Comparison of ENCODE assay signal across 9 mouse cellular contexts in genomic region chr10:117796181-117796580, GRCm38 (mm10). TPM values are rescaled to one million over a fixed set of nuclear protein-coding genes. Genes with fewer than 3 reads are reported as not detected.
DNase-seq lines count a peak whose midpoint lies in the region; ATAC-seq and TF ChIP-seq lines count a peak whose summit lies in the region.
"Had no signal": no experiment of that assay in that cellular context is flagged by ENCODE, and none has a peak within 500 bp of the region (broad histone marks: within the 10 kb centered on the region; RNA-seq: fewer than 3 reads in every experiment).

No protein-coding gene starts in this region.

- peaks cover 6% of the 10 kb centered on the region; the same call in 1 of the 2 replicates for H3K4me1 ChIP-seq in kidney, adult 2 months (ENCODE audit: control insufficient read depth, insufficient read depth, low read length)
- peaks cover 15% of the 10 kb centered on the region for H3K4me1 ChIP-seq in embryonic facial prominence, embryonic 10.5 days
- H3K4me1 ChIP-seq in neural tube, embryonic 15.5 days = peaks cover 15% of the 10 kb centered on the region

- no peak overlapping the region for H3K9ac ChIP-seq in neural tube, embryonic 15.5 days (replicated peaks)
- H3K9ac ChIP-seq: embryonic facial prominence, embryonic 15.5 days; heart, embryonic 13.5 days had no signal

- no peak for ATAC-seq in neural tube, embryonic 15.5 days (ENCODE audit: low FRiP score)

- no peaks in the 10 kb centered on the region for H3K27me3 ChIP-seq in kidney, adult 2 months (replicated peaks; ENCODE audit: control insufficient read depth, insufficient read depth, low read length)
- no peaks in the 10 kb centered on the region for H3K27me3 ChIP-seq in embryonic facial prominence, embryonic 10.5 days (replicated peaks; ENCODE audit: low read depth, poor library complexity, severe bottlenecking)
- no peaks in the 10 kb centered on the region for H3K27me3 ChIP-seq in neural tube, embryonic 15.5 days (replicated peaks)
- H3K27me3 ChIP-seq: embryonic facial prominence, embryonic 15.5 days; heart, embryonic 13.5 days had no signal

- H3K36me3 ChIP-seq in kidney, adult 2 months (ENCODE audit: control insufficient read depth, insufficient read depth, low read length) = no peaks in the 10 kb centered on the region
- H3K36me3 ChIP-seq in embryonic facial prominence, embryonic 10.5 days (replicated peaks) = no peaks in the 10 kb centered on the region
- no peaks in the 10 kb centered on the region for H3K36me3 ChIP-seq in neural tube, embryonic 15.5 days
- H3K36me3 ChIP-seq: embryonic facial prominence, embryonic 15.5 days; heart, embryonic 13.5 days had no signal

- 96% methylated on average over 7 of the region's 7 CpGs for WGBS in kidney, adult 2 months
- 92% methylated on average over 7 of the region's 7 CpGs for WGBS in embryonic facial prominence, embryonic 10.5 days
- 94% methylated on average over 7 of the region's 7 CpGs for WGBS in neural tube, embryonic 15.5 days

- no peak overlapping the region for H3K4me3 ChIP-seq in kidney, adult 2 months (ENCODE audit: insufficient read depth, low read depth, low read length)
- H3K4me3 ChIP-seq in embryonic facial prominence, embryonic 10.5 days = no peak overlapping the region
- H3K4me3 ChIP-seq in neural tube, embryonic 15.5 days (replicated peaks) = no peak overlapping the region
- H3K4me3 ChIP-seq: embryonic facial prominence, embryonic 15.5 days; heart, embryonic 13.5 days had no signal

- no peak for DNase-seq in kidney, adult 2 months
- DNase-seq in kidney, postnatal 10 days = no peak
- DNase-seq in thymus, postnatal 4 days = peak; percentile 71
- DNase-seq in thymus, postnatal 25 days = no peak
- DNase-seq in embryonic facial prominence, embryonic 10.5 days (ENCODE audit: low spot score) = peak; percentile 34
- DNase-seq in heart, postnatal 14 days = no peak

- TF ChIP-seq POLR2A in kidney, adult 2 months (IDR thresholded peaks at IDR 0.05; ENCODE audit: low read depth, low read length) = no peak

- H3K9me3 ChIP-seq in embryonic facial prominence, embryonic 10.5 days = 0 out of 2 replicates have a peak, but pooled peaks cover 3% of the 10 kb centered on the region
- 0 out of 2 replicates have a peak, but pooled peaks cover 3% of the 10 kb centered on the region for H3K9me3 ChIP-seq in neural tube, embryonic 15.5 days (replicated peaks)
- H3K9me3 ChIP-seq: embryonic facial prominence, embryonic 15.5 days had no signal

- peak; percentile 30 for TF ChIP-seq CTCF in kidney, adult 2 months (conservative IDR thresholded peaks at IDR 0.05; ENCODE audit: insufficient read depth, insufficient read length, low read depth, low read length)

- intact Hi-C loops in heart, postnatal 14 days (cut with DNase I) = no loop called here

- H3K27ac ChIP-seq in kidney, adult 2 months (ENCODE audit: insufficient read depth, low read depth, low read length) = no peak overlapping the region
- H3K27ac ChIP-seq in embryonic facial prominence, embryonic 10.5 days (replicated peaks) = no peak overlapping the region
- H3K27ac ChIP-seq in neural tube, embryonic 15.5 days (replicated peaks) = no peak overlapping the region
- H3K27ac ChIP-seq: embryonic facial prominence, embryonic 15.5 days; heart, embryonic 13.5 days had no signal

- no peak overlapping the region for H3K4me2 ChIP-seq in neural tube, embryonic 15.5 days
- H3K4me2 ChIP-seq: embryonic facial prominence, embryonic 15.5 days; heart, embryonic 13.5 days had no signal

RNA-seq across cellular contexts. Expression of gene Nup107, which starts 3.7 kb away (rescaled TPM):
- polyA plus RNA-seq in kidney, adult 2 months (2012; rRNA removed) = 3.7 and 4.6 TPM in 2 replicates
- polyA plus RNA-seq in embryonic facial prominence, embryonic 10.5 days (2016; fragmentation: Nextera tagmentation; extraction: Ambion mirVana) = 106 and 107 TPM in 2 replicates
- polyA plus RNA-seq in neural tube, embryonic 15.5 days (2015; fragmentation: Nextera tagmentation; extraction: Ambion mirVana) = 28.2 and 34.6 TPM in 2 replicates
- 1 to 10 TPM; 7.8 to 9.5 TPM for total RNA-seq in heart, postnatal 14 days (2021)

RNA-seq across cellular contexts. Expression of gene Rap1b, which starts 49.7 kb away (rescaled TPM):
- polyA plus RNA-seq in kidney, adult 2 months (2012; rRNA removed) = 23.2 and 38.2 TPM in 2 replicates
- 125 and 135 TPM in 2 replicates for polyA plus RNA-seq in embryonic facial prominence, embryonic 10.5 days (2016; fragmentation: Nextera tagmentation; extraction: Ambion mirVana)
- 165 and 174 TPM in 2 replicates for polyA plus RNA-seq in neural tube, embryonic 15.5 days (2015; fragmentation: Nextera tagmentation; extraction: Ambion mirVana)
- 10 to 100 TPM; 68.6 to 72.2 TPM for total RNA-seq in heart, postnatal 14 days (2021)

RNA-seq across cellular contexts. Expression of gene Slc35e3, which starts 50.0 kb away (rescaled TPM):
- 37.1 and 39.1 TPM in 2 replicates for polyA plus RNA-seq in kidney, adult 2 months (2012; rRNA removed)
- 20.2 and 24.7 TPM in 2 replicates for polyA plus RNA-seq in embryonic facial prominence, embryonic 10.5 days (2016; fragmentation: Nextera tagmentation; extraction: Ambion mirVana)
- polyA plus RNA-seq in neural tube, embryonic 15.5 days (2015; fragmentation: Nextera tagmentation; extraction: Ambion mirVana) = 26.4 and 26.9 TPM in 2 replicates
- 1 to 10 TPM; 6.3 to 6.6 TPM for total RNA-seq in heart, postnatal 14 days (2021)

Comparison
In these comparisons a context has a peak if more than half of its experiments do, and no peak if none do; other contexts are left out.
1. DNase-seq: peak in thymus, postnatal 4 days (single experiment) and embryonic facial prominence, embryonic 10.5 days (single experiment); none in kidney, adult 2 months (single experiment), kidney, postnatal 10 days (single experiment), thymus, postnatal 25 days (single experiment) and heart, postnatal 14 days (0 of 2).